Mouse (Mus musculus) heart, embryonic 15.5 days (tissue): ENCODE data around the gene Kpna7. TPM values are rescaled to one million over a fixed set of nuclear protein-coding genes. Genes with fewer than 3 reads are reported as not detected.
A peak's percentile ranks its signal among the peaks of the same experiment; 100 is the strongest.
"Not testable (repeated sequence)": the region's sequence is repeated elsewhere in the genome, so short reads cannot be mapped to it uniquely, and the experiment has no call there.

Experiments used
- ATAC-seq: fragments of 200-750 bp; cut with Nextera tagmentation; replicated peaks from 2 replicates; pipeline ENCODE4 v1.8.0; 2017; ENCODE audit warnings: low read depth, moderate TSS enrichment; ENCODE audit not compliant: insufficient number of reproducible peaks, insufficient read depth, low FRiP score
- H3K27ac ChIP-seq: fragments of 300-500 bp; sonication (generic); 2 replicates; pipeline ENCODE4 v1.5.1; 2015; ENCODE audit warnings: mild to moderate bottlenecking, inconsistent platforms
- H3K27me3 ChIP-seq: fragments of 300-500 bp; sonication (generic); 2 replicates; pipeline ENCODE4 v1.6.1; 2015; ENCODE audit warnings: inconsistent platforms
- H3K36me3 ChIP-seq: fragments of 300-500 bp; sonication (generic); 2 replicates; pipeline ENCODE4 v1.6.1; 2015; ENCODE audit warnings: mild to moderate bottlenecking, inconsistent platforms
- H3K4me1 ChIP-seq: fragments of 300-500 bp; sonication (generic); replicated peaks from 2 replicates; pipeline ENCODE4 v1.6.1; 2015; ENCODE audit warnings: inconsistent platforms
- H3K4me2 ChIP-seq: fragments of 300-500 bp; sonication (generic); 2 replicates; pipeline ENCODE4 v1.6.1; 2015; ENCODE audit warnings: inconsistent platforms, mild to moderate bottlenecking, moderate library complexity
- H3K4me3 ChIP-seq: fragments of 300-500 bp; sonication (generic); 2 replicates; pipeline ENCODE4 v1.5.1; 2015; ENCODE audit warnings: mild to moderate bottlenecking, inconsistent platforms
- H3K9ac ChIP-seq: fragments of 300-500 bp; sonication (generic); 2 replicates; pipeline ENCODE4 v1.6.1; 2015; ENCODE audit warnings: mild to moderate bottlenecking, inconsistent platforms
- H3K9me3 ChIP-seq: fragments of 300-500 bp; sonication (generic); replicated peaks from 2 replicates; pipeline ENCODE4 v1.6.1; 2016; ENCODE audit warnings: inconsistent platforms
- WGBS: fragments of 180-500 bp; shearing (Covaris S2); methylation state at CpG from one replicate; pipeline ENCODE4 v1.1.7; 2015; ENCODE audit warnings: mixed read lengths; 5-methylcytosine and 5-hydroxymethylcytosine counted together
- polyA plus RNA-seq: library from polyadenylated mRNA; unstranded; fragments of >200 nt; fragmentation: Nextera tagmentation; extraction: Ambion mirVana; gene quantifications from 2 replicates; pipeline ENCODE4 v1.2.1, GENCODE M21; 2015

The Kpna7 gene
- polyA plus RNA-seq: not detected in 2 replicates

GRCm38 (mm10) chr5:145083632-145084451 lies at the start of gene Kpna7, which contains the start of gene Arpc1a:
Gene Kpna7, minus strand, starts transcription at chr5:145084030.
Gene Arpc1a, plus strand, starts transcription at chr5:145083830.
- H3K36me3 ChIP-seq: no peaks in the 10 kb centered on the region; the same call in 1 of the 2 replicates
- peak within 1 kb of the TSS; percentile 94 for H3K9ac ChIP-seq
- ATAC-seq: peak; percentile 97
- H3K9me3 ChIP-seq: no peaks in the 10 kb centered on the region
- peak within 1 kb of the TSS; percentile 73 for H3K27ac ChIP-seq
- peaks cover 14% of the 10 kb centered on the region for H3K4me1 ChIP-seq
- WGBS: under 1% methylated on average over 54 of the region's 54 CpGs
- peak within 1 kb of the TSS; percentile 84 for H3K4me2 ChIP-seq
- no peaks in the 10 kb centered on the region for H3K27me3 ChIP-seq
- peak within 1 kb of the TSS; percentile 88 for H3K4me3 ChIP-seq

GRCm38 (mm10) chr5:145133275-145133674 lies 49.4 kb upstream of the Kpna7 start:
- not testable (repeated sequence) for H3K4me3 ChIP-seq, H3K27ac ChIP-seq, H3K4me2 ChIP-seq, H3K9me3 ChIP-seq, H3K9ac ChIP-seq, ATAC-seq, H3K27me3 ChIP-seq
- peaks cover 18% of the 10 kb centered on the region for H3K4me1 ChIP-seq
- 86% methylated on average over 6 of the region's 6 CpGs for WGBS
- peaks cover 80% of the 10 kb centered on the region for H3K36me3 ChIP-seq

GRCm38 (mm10) chr5:145130995-145131394 lies 47.2 kb upstream of the Kpna7 start:
- WGBS: 94% methylated on average over 3 of the region's 3 CpGs
- Histone ChIP-seq H3K27ac (0 out of 2 replicates have a peak overlapping the region, but pooled peaks have one; percentile 49), H3K4me3 (no peak overlapping the region), H3K9ac (no peak overlapping the region), H3K4me1 (0 out of 2 replicates have a peak, but pooled peaks cover 9% of the 10 kb centered on the region), H3K4me2 (no peak overlapping the region), H3K36me3 (peaks cover 88% of the 10 kb centered on the region), H3K9me3 (no peaks in the 10 kb centered on the region), H3K27me3 (no peaks in the 10 kb centered on the region)
- ATAC-seq: no peak

- Histone ChIP-seq H3K27me3 (no peaks in the 10 kb centered on the region), H3K4me2 (no peak overlapping the region), H3K4me1 (0 out of 2 replicates have a peak, but pooled peaks cover 9% of the 10 kb centered on the region), H3K9me3 (no peaks in the 10 kb centered on the region), H3K9ac (no peak overlapping the region), H3K4me3 (no peak overlapping the region), H3K27ac (0 out of 2 replicates have a peak overlapping the region, but pooled peaks have one; percentile 49), H3K36me3 (peaks cover 88% of the 10 kb centered on the region)
- 79% methylated on average over 11 of the region's 11 CpGs for WGBS
- no peak for ATAC-seq
Observed at GRCm38 (mm10) chr5:145130191-145130590, 46.4 kb upstream of the Kpna7 start.

- not testable (repeated sequence) for H3K4me3 ChIP-seq, H3K9me3 ChIP-seq, ATAC-seq, H3K4me2 ChIP-seq, H3K27me3 ChIP-seq, H3K9ac ChIP-seq, H3K4me1 ChIP-seq
- peaks cover 88% of the 10 kb centered on the region for H3K36me3 ChIP-seq
- H3K27ac ChIP-seq: 0 out of 2 replicates have a peak overlapping the region, but pooled peaks have one; percentile 49
- 67% methylated on average over 5 of the region's 6 CpGs for WGBS
Observed at GRCm38 (mm10) chr5:145129773-145130172, 45.9 kb upstream of the Kpna7 start.

- WGBS: 77% methylated on average over 4 of the region's 4 CpGs
- ATAC-seq: 0 out of 2 replicates have a peak, but pooled peaks have one; percentile 36
- peak overlapping the region; percentile 24 for H3K27ac ChIP-seq
Observed at GRCm38 (mm10) chr5:145129124-145129523, 45.3 kb upstream of the Kpna7 start.

GRCm38 (mm10) chr5:145126580-145126979 lies 42.8 kb upstream of the Kpna7 start:
- Histone ChIP-seq H3K9ac (no peak overlapping the region), H3K36me3 (peaks cover 86% of the 10 kb centered on the region), H3K27ac (no peak overlapping the region), H3K4me2 (no peak overlapping the region), H3K9me3 (no peaks in the 10 kb centered on the region), H3K27me3 (no peaks in the 10 kb centered on the region), H3K4me3 (no peak overlapping the region), H3K4me1 (peaks cover 15% of the 10 kb centered on the region)
- 91% methylated on average over 9 of the region's 9 CpGs for WGBS
- ATAC-seq: no peak

More at GRCm38 (mm10) chr5:145129124-145129523, 45.3 kb upstream of the Kpna7 start:
- 0 out of 2 replicates have a peak, but pooled peaks cover 9% of the 10 kb centered on the region for H3K4me1 ChIP-seq
- no peak overlapping the region for H3K4me2 ChIP-seq
- H3K36me3 ChIP-seq: peaks cover 88% of the 10 kb centered on the region
- no peaks in the 10 kb centered on the region for H3K27me3 ChIP-seq
- no peak overlapping the region for H3K4me3 ChIP-seq
- H3K9ac ChIP-seq: no peak overlapping the region
- no peaks in the 10 kb centered on the region for H3K9me3 ChIP-seq

- no peak overlapping the region for H3K9ac ChIP-seq
- H3K27ac ChIP-seq: no peak overlapping the region
- no peak for ATAC-seq
- H3K27me3 ChIP-seq: no peaks in the 10 kb centered on the region
- WGBS: 93% methylated on average over 19 of the region's 19 CpGs
- no peaks in the 10 kb centered on the region for H3K9me3 ChIP-seq
- H3K4me1 ChIP-seq: peaks cover 22% of the 10 kb centered on the region
- H3K4me3 ChIP-seq: no peak overlapping the region
- H3K36me3 ChIP-seq: peaks cover 59% of the 10 kb centered on the region
- H3K4me2 ChIP-seq: no peak overlapping the region
Observed at GRCm38 (mm10) chr5:145123396-145123795, 39.6 kb upstream of the Kpna7 start.

GRCm38 (mm10) chr5:145120921-145121320 lies 37.1 kb upstream of the Kpna7 start:
- H3K27me3 ChIP-seq: no peaks in the 10 kb centered on the region
- H3K27ac ChIP-seq: peak overlapping the region; percentile 38
- ATAC-seq: no peak
- whole genome bisulfite sequencing: 50% methylated on average over 7 of the region's 7 CpGs
- no peak overlapping the region for H3K9ac ChIP-seq
- H3K4me1 ChIP-seq: peaks cover 41% of the 10 kb centered on the region
- H3K4me2 ChIP-seq: no peak overlapping the region
- H3K4me3 ChIP-seq: no peak overlapping the region
- no peaks in the 10 kb centered on the region for H3K9me3 ChIP-seq
- peaks cover 38% of the 10 kb centered on the region; the same call in 1 of the 2 replicates for H3K36me3 ChIP-seq

- H3K36me3 ChIP-seq: peaks cover 26% of the 10 kb centered on the region; the same call in 1 of the 2 replicates
Observed at GRCm38 (mm10) chr5:145119385-145119784, 35.6 kb upstream of the Kpna7 start.

GRCm38 (mm10) chr5:145118461-145118860 lies 34.6 kb upstream of the Kpna7 start:
- Histone ChIP-seq H3K4me2 (no peak overlapping the region), H3K36me3 (peaks cover 16% of the 10 kb centered on the region; the same call in 1 of the 2 replicates), H3K9me3 (no peaks in the 10 kb centered on the region), H3K9ac (no peak overlapping the region), H3K27ac (no peak overlapping the region), H3K4me1 (peaks cover 54% of the 10 kb centered on the region), H3K27me3 (no peaks in the 10 kb centered on the region), H3K4me3 (no peak overlapping the region)
- WGBS: 85% methylated on average over 5 of the region's 5 CpGs
- ATAC-seq: no peak

More at GRCm38 (mm10) chr5:145119385-145119784, 35.6 kb upstream of the Kpna7 start:
- ATAC-seq: no peak
- H3K27ac ChIP-seq: no peak overlapping the region
- no peak overlapping the region for H3K4me2 ChIP-seq
- WGBS: 90% methylated on average over 2 of the region's 2 CpGs
- H3K9ac ChIP-seq: no peak overlapping the region
- no peaks in the 10 kb centered on the region for H3K27me3 ChIP-seq
- H3K4me3 ChIP-seq: no peak overlapping the region
- H3K9me3 ChIP-seq: no peaks in the 10 kb centered on the region
- peaks cover 49% of the 10 kb centered on the region for H3K4me1 ChIP-seq
